In the genomic region with DNA sequence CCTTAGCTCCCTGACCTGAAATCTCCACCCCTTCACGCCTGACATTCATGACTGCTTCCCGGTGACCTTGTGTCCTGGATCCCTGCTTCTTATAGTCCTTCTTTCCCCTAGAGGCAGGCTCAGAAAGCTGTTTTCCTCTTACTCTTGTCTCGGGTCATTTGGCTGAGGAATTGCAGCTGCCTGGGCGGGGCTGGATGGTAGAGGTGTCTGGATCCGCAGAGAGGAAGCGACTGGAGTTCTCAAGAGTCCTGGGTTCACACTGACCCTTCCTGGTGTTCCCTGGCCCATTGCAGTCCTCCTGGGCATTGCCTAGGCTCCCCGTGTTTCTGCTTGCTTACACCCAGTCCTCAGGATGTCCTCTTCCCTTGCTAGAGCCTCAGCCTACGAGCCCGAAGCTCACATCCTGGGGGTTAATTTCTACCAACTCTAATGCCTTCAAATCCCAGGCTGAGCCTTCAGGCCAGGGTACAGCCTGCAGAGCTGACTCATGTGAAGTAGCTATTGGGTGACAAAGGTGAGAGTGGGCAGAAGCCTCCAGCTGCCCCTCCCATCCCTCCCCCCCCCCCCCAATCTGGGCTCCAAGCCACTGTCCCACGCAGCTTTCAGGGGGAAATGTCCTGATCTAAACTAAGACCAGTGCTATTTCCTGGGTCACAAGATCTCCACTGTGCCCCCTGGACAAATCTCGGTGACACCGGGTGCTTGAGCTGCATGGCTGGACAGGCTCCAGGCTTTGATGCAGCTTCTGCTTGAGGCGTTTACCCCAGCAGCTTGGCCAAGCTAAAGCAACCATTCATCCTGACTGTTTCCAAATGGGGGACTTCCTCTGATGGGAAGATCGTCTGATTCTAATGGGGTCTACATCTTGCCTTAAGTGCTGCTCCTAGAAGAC, we compare ENCODE assay signal across 8 mouse cellular contexts. TPM values are rescaled to one million over a fixed set of nuclear protein-coding genes. Genes with fewer than 3 reads are reported as not detected.
DNase-seq lines count a peak whose midpoint lies in the region; ATAC-seq and TF ChIP-seq lines count a peak whose summit lies in the region.

No protein-coding gene starts in this region.

- H3K27ac ChIP-seq in gastrocnemius, adult 2 months, result peak overlapping the region; percentile 69
- peak overlapping the region; percentile 61 for H3K27ac ChIP-seq in bone marrow, adult 2 months (ENCODE audit: control insufficient read depth, insufficient read depth, low read depth, low read length, poor library complexity)

- TF ChIP-seq POLR2A in bone marrow, adult 2 months (IDR thresholded peaks at IDR 0.05; ENCODE audit: borderline replicate concordance, control insufficient read depth, low read depth, low read length), result no peak

- H3K4me3 ChIP-seq in gastrocnemius, adult 2 months, result peak overlapping the region; percentile 69
- H3K4me3 ChIP-seq in bone marrow, adult 2 months (replicated peaks; ENCODE audit: control insufficient read depth, low read depth, low read length), result peak overlapping the region; percentile 15

- WGBS in bone marrow, adult 2 months, result 51% methylated on average over 14 of the region's 14 CpGs

- TF ChIP-seq CTCF in gastrocnemius, adult 2 months (IDR thresholded peaks at IDR 0.05), result no peak
- TF ChIP-seq CTCF in bone marrow, adult 2 months (IDR thresholded peaks at IDR 0.05; ENCODE audit: control insufficient read depth, insufficient read depth, low read length), result no peak

- peak; percentile 44 for DNase-seq in gastrocnemius, adult 2 months
- no peak for DNase-seq in gastrocnemius, postnatal 10 days
- peak; percentile 71 to 76 for DNase-seq in heart, adult 9 months (ENCODE audit: low spot score in 2 of 2)
- DNase-seq in kidney, adult 9 months, result peak; percentile 83
- peak; percentile 51 for DNase-seq in lung, postnatal 36 days
- DNase-seq in right cerebral cortex, postnatal 4 days, result no peak

- peaks cover 10% of the 10 kb centered on the region for H3K4me1 ChIP-seq in bone marrow, adult 2 months (ENCODE audit: control insufficient read depth, insufficient read depth, low read length)

- no peak for ATAC-seq in inflammation-experienced regulatory T-cells, adult 6 months

- intact Hi-C loops in gastrocnemius, adult 2 months (cut with DNase I), result loop anchor here (1.0 to 2.0 kb wide), 2 partner anchors 30 to 134 kb away; no protein-coding TSS in a partner anchor

RNA-seq across cellular contexts. Expression of a gene that starts 36.1 kb away (rescaled TPM):
- total RNA-seq in gastrocnemius, adult 2 months (2021), result 10 to 100 TPM; 20.9 to 42.1 TPM
- total RNA-seq in gastrocnemius, postnatal 10 days (2021), result 10 to 100 TPM; 24.9 to 30.6 TPM
- 41.6 and 73.1 TPM in 2 replicates for polyA plus RNA-seq in bone marrow, adult 2 months (2011; ENCODE audit: insufficient read depth, insufficient read length, low replicate concordance, missing spikeins)
- 1 to 10 TPM; 5.7 to 9.9 (median 7.0) TPM for polyA plus RNA-seq in inflammation-experienced regulatory T-cells, adult 6 months (2017; shearing (Covaris generic))

Comparison
In these comparisons a context has a peak if more than half of its experiments do, and no peak if none do; other contexts are left out.
1. DNase-seq: peak in gastrocnemius, adult 2 months (single experiment), heart, adult 9 months (2 of 2), kidney, adult 9 months (single experiment) and lung, postnatal 36 days (single experiment); none in gastrocnemius, postnatal 10 days (single experiment) and right cerebral cortex, postnatal 4 days (single experiment).